Mouse (Mus musculus): ENCODE results near the gene Fth1. TPM values are rescaled to one million over a fixed set of nuclear protein-coding genes. Genes with fewer than 3 reads are reported as not detected.
"Not testable (repeated sequence)": the region's sequence is repeated elsewhere in the genome, so short reads cannot be mapped to it uniquely, and the experiment has no call there.

Gene Fth1
- 1,957 and 1,991 TPM in 2 replicates for polyA plus RNA-seq (2015; fragmentation: Nextera tagmentation; extraction: Ambion mirVana)

DNA sequence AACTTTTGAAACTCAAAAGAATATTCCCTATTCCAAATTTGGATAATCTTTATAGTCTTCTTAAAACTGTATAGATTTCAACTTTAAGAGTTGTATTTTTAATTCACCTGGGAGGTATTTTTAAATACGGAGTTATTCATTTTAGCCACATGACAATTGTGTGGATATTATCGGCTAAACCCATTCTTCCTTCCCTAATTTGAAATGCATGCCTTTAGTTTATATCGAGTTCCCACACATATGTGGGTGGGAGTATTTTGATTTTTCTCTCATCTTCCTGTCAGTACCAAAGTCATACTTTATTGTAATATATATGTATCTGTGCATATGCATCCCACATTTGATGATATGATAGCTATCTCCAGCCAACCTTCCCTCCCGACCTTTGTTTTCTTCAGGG, at the start of gene Fth1:
Gene Fth1, plus strand, starts transcription at position 341 of the 400 bp plus-strand sequence.
- Histone ChIP-seq H3K27me3 (ENCODE audit: control insufficient read depth, insufficient read depth, low read depth, low read length) (no peaks in the 10 kb centered on the region), H3K4me3 (ENCODE audit: low read length) (no peak within 1 kb of the TSS), H3K36me3 (ENCODE audit: control insufficient read depth, insufficient read depth, low read length) (peaks cover 12% of the 10 kb centered on the region), H3K27ac (ENCODE audit: low read length) (no peak within 1 kb of the TSS; the same call in 1 of the 2 replicates), H3K9me3 (ENCODE audit: control insufficient read depth, low read length) (no peaks in the 10 kb centered on the region), H3K4me2 (ENCODE audit: low read depth, low read length) (no peak within 1 kb of the TSS), H3K4me1 (replicated peaks; ENCODE audit: control insufficient read depth, insufficient read depth, low read length) (peaks cover 33% of the 10 kb centered on the region), H3K9ac (ENCODE audit: low read length) (no peak within 1 kb of the TSS)
- no peak for ATAC-seq (ENCODE audit: low read depth)
- 85% methylated on average over 4 of the region's 4 CpGs for WGBS

DNA sequence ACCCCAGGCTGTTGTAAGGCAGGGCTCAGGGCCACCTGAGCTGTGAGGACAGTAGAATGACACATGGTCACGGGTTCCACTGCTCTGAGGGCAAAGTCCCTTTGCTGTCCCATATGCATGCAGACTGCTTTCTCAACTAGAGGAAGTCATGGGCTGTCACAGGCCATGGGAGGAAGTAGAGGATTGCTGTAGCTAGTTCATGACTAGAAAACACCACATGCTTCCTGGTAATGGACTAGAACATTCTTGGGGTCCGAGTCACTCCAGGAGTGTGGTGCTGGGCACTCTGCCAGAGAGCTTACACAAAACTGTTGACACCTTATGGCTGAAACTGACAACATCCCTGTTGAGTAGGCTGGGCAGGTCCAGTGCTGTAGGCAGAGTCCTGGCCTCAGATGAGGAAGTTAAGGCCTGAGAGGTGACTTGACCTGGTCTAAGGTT, 49.2 kb upstream of the Fth1 start:
- 52% methylated on average over 2 of the region's 2 CpGs for WGBS

GRCm38 (mm10) chr19:9933908-9934307, 46.5 kb upstream of the Fth1 start:
- Histone ChIP-seq H3K27me3 (ENCODE audit: control insufficient read depth, insufficient read depth, low read depth, low read length) (no peaks in the 10 kb centered on the region), H3K4me2 (ENCODE audit: low read depth, low read length) (no peak overlapping the region), H3K27ac (ENCODE audit: low read length) (0 out of 2 replicates have a peak overlapping the region, but pooled peaks have one; percentile 16), H3K9ac (ENCODE audit: low read length) (no peak overlapping the region), H3K4me1 (replicated peaks; ENCODE audit: control insufficient read depth, insufficient read depth, low read length) (no peaks in the 10 kb centered on the region), H3K4me3 (ENCODE audit: low read length) (no peak overlapping the region), H3K36me3 (ENCODE audit: control insufficient read depth, insufficient read depth, low read length) (no peaks in the 10 kb centered on the region), H3K9me3 (ENCODE audit: control insufficient read depth, low read length) (0 out of 2 replicates have a peak, but pooled peaks cover 3% of the 10 kb centered on the region)
- ATAC-seq (ENCODE audit: low read depth): 0 out of 2 replicates have a peak, but pooled peaks have one; percentile 54
- 50% methylated on average over 2 of the region's 2 CpGs for WGBS

More for the DNA sequence above, 49.2 kb upstream of the Fth1 start:
- not testable (repeated sequence) for H3K27me3 ChIP-seq (ENCODE audit: control insufficient read depth, insufficient read depth, low read depth, low read length); H3K4me2 ChIP-seq (ENCODE audit: low read depth, low read length); H3K27ac ChIP-seq (ENCODE audit: low read length); H3K4me1 ChIP-seq (replicated peaks; ENCODE audit: control insufficient read depth, insufficient read depth, low read length); H3K9me3 ChIP-seq (ENCODE audit: control insufficient read depth, low read length); H3K36me3 ChIP-seq (ENCODE audit: control insufficient read depth, insufficient read depth, low read length); H3K9ac ChIP-seq (ENCODE audit: low read length); H3K4me3 ChIP-seq (ENCODE audit: low read length)
- ATAC-seq (ENCODE audit: low read depth): peak; percentile 26; the same call in 1 of the 2 replicates

DNA sequence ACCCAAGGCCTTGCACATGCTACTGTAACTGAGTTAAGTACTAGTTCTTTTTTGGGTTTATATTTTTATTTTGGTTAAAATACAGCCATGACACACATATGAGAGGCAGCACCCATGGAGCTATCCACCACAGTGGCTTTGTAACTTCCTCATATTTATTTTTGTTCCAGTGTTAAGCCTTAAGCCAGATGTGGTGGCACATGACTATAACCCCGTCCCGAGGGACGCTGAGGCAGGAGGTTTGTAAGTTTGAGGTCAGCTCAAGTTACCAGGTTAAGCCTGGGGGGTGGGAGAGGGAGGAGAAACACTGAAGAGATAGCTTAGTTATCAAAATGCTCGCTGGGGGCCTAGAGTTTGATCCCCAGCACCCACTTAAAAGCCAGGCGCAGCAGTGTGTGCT, 43.8 kb upstream of the Fth1 start:
- 61% methylated on average over 5 of the region's 5 CpGs for WGBS
- Histone ChIP-seq H3K4me1 (replicated peaks; ENCODE audit: control insufficient read depth, insufficient read depth, low read length) (no peaks in the 10 kb centered on the region), H3K4me2 (ENCODE audit: low read depth, low read length) (no peak overlapping the region), H3K27ac (ENCODE audit: low read length) (no peak overlapping the region), H3K9ac (ENCODE audit: low read length) (no peak overlapping the region), H3K4me3 (ENCODE audit: low read length) (no peak overlapping the region), H3K36me3 (ENCODE audit: control insufficient read depth, insufficient read depth, low read length) (no peaks in the 10 kb centered on the region), H3K27me3 (ENCODE audit: control insufficient read depth, insufficient read depth, low read depth, low read length) (no peaks in the 10 kb centered on the region), H3K9me3 (ENCODE audit: control insufficient read depth, low read length) (0 out of 2 replicates have a peak, but pooled peaks cover 3% of the 10 kb centered on the region)
- no peak for ATAC-seq (ENCODE audit: low read depth)

- Histone ChIP-seq H3K27me3 (ENCODE audit: control insufficient read depth, insufficient read depth, low read depth, low read length) (no peaks in the 10 kb centered on the region), H3K9ac (ENCODE audit: low read length) (no peak overlapping the region), H3K4me2 (ENCODE audit: low read depth, low read length) (no peak overlapping the region), H3K4me3 (ENCODE audit: low read length) (no peak overlapping the region), H3K4me1 (replicated peaks; ENCODE audit: control insufficient read depth, insufficient read depth, low read length) (0 out of 2 replicates have a peak, but pooled peaks cover 3% of the 10 kb centered on the region), H3K27ac (ENCODE audit: low read length) (no peak overlapping the region), H3K36me3 (ENCODE audit: control insufficient read depth, insufficient read depth, low read length) (no peaks in the 10 kb centered on the region), H3K9me3 (ENCODE audit: control insufficient read depth, low read length) (0 out of 2 replicates have a peak, but pooled peaks cover under 1% of the 10 kb centered on the region)
- 47% methylated on average over 5 of the region's 5 CpGs for WGBS
- no peak for ATAC-seq (ENCODE audit: low read depth)
These were observed 43.0 kb upstream of the Fth1 start for GRCm38 (mm10) chr19:9937428-9937827.

DNA sequence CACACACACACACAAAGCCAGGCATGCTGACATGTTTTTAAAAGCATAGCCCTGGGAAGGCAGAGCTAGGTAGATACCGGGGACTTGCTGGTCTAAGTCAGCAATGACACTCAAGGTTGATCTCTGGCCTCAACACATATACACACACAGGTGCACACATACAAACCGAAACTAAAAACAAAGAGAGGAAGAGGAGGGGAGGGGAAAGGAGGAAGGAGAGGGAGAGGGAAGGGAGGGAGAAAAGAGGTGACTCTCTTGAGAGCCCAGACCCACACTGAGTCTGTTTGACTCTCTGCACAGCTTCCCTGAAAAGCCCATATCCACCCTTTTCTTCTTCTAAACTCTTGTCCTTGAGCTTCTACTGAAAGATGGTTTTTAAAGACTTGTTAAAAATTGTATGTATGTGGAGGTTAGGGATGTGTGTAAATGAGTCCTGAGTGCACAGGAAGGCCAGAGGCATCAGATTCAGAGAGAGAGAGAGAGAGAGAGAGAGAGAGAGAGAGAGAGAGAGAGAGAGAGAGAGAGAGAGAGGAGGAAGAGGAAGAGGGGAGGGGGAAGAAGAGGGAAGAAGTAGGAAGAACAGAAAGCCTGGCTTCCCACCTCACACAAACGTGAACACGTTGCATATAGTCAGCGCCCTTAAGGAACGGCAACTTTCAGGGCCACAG, 42.1 kb upstream of the Fth1 start:
- H3K36me3 ChIP-seq (ENCODE audit: control insufficient read depth, insufficient read depth, low read length): no peaks in the 10 kb centered on the region
- H3K9me3 ChIP-seq (ENCODE audit: control insufficient read depth, low read length): no peaks in the 10 kb centered on the region
- no peaks in the 10 kb centered on the region for H3K27me3 ChIP-seq (ENCODE audit: control insufficient read depth, insufficient read depth, low read depth, low read length)
- no peak overlapping the region; the same call in 1 of the 2 replicates for H3K27ac ChIP-seq (ENCODE audit: low read length)
- no peak for ATAC-seq (ENCODE audit: low read depth)
- no peak overlapping the region for H3K4me3 ChIP-seq (ENCODE audit: low read length)
- H3K4me2 ChIP-seq (ENCODE audit: low read depth, low read length): no peak overlapping the region
- 62% methylated on average over 6 of the region's 6 CpGs for WGBS
- H3K9ac ChIP-seq (ENCODE audit: low read length): no peak overlapping the region
- H3K4me1 ChIP-seq (replicated peaks; ENCODE audit: control insufficient read depth, insufficient read depth, low read length): peaks cover 11% of the 10 kb centered on the region

- Histone ChIP-seq H3K4me1 (replicated peaks; ENCODE audit: control insufficient read depth, insufficient read depth, low read length) (peaks cover 13% of the 10 kb centered on the region), H3K27ac (ENCODE audit: low read length) (no peak overlapping the region), H3K4me2 (ENCODE audit: low read depth, low read length) (no peak overlapping the region), H3K4me3 (ENCODE audit: low read length) (no peak overlapping the region), H3K36me3 (ENCODE audit: control insufficient read depth, insufficient read depth, low read length) (no peaks in the 10 kb centered on the region), H3K9me3 (ENCODE audit: control insufficient read depth, low read length) (no peaks in the 10 kb centered on the region), H3K27me3 (ENCODE audit: control insufficient read depth, insufficient read depth, low read depth, low read length) (no peaks in the 10 kb centered on the region), H3K9ac (ENCODE audit: low read length) (no peak overlapping the region)
- WGBS: 56% methylated on average over 13 of the region's 13 CpGs
- ATAC-seq (ENCODE audit: low read depth): no peak
These were observed 41.5 kb upstream of the Fth1 start for GRCm38 (mm10) chr19:9938824-9939303.

GRCm38 (mm10) chr19:9939841-9940240, 40.6 kb upstream of the Fth1 start:
- no peaks in the 10 kb centered on the region for H3K27me3 ChIP-seq (ENCODE audit: control insufficient read depth, insufficient read depth, low read depth, low read length)
- H3K36me3 ChIP-seq (ENCODE audit: control insufficient read depth, insufficient read depth, low read length): no peaks in the 10 kb centered on the region
- no peak overlapping the region for H3K27ac ChIP-seq (ENCODE audit: low read length)
- H3K4me3 ChIP-seq (ENCODE audit: low read length): no peak overlapping the region
- H3K9ac ChIP-seq (ENCODE audit: low read length): no peak overlapping the region
- no peak for ATAC-seq (ENCODE audit: low read depth)
- 55% methylated on average over 7 of the region's 7 CpGs for WGBS
- H3K9me3 ChIP-seq (ENCODE audit: control insufficient read depth, low read length): no peaks in the 10 kb centered on the region
- H3K4me2 ChIP-seq (ENCODE audit: low read depth, low read length): no peak overlapping the region
- peaks cover 13% of the 10 kb centered on the region for H3K4me1 ChIP-seq (replicated peaks; ENCODE audit: control insufficient read depth, insufficient read depth, low read length)

DNA sequence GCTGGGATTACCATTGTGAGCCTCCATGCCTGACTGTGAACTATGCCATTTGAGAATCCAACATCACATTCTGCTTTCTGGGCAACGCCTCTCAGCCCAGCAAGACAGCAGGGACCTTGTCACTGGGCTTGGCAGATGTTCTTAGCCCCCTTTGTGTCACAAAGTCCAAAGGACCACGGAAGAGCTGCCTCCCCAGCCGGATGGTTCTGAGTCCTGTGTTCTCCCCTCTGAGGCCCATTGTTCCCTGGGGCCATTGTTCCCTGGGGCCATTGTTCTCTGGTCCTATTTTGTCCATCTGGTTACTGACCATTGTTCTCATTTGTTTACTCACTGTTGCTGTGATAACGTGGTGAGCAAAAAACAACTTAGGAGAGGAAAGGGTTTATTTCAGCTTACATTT, 39.5 kb upstream of the Fth1 start:
- Histone ChIP-seq H3K9ac (ENCODE audit: low read length) (no peak overlapping the region), H3K36me3 (ENCODE audit: control insufficient read depth, insufficient read depth, low read length) (no peaks in the 10 kb centered on the region), H3K4me1 (replicated peaks; ENCODE audit: control insufficient read depth, insufficient read depth, low read length) (peaks cover 13% of the 10 kb centered on the region), H3K4me2 (ENCODE audit: low read depth, low read length) (no peak overlapping the region), H3K27ac (ENCODE audit: low read length) (no peak overlapping the region), H3K4me3 (ENCODE audit: low read length) (no peak overlapping the region), H3K9me3 (ENCODE audit: control insufficient read depth, low read length) (no peaks in the 10 kb centered on the region), H3K27me3 (ENCODE audit: control insufficient read depth, insufficient read depth, low read depth, low read length) (no peaks in the 10 kb centered on the region)
- ATAC-seq (ENCODE audit: low read depth): no peak
- WGBS: 46% methylated on average over 4 of the region's 4 CpGs
